Mouse (Mus musculus): ENCODE results near the gene Cluh. TPM values are rescaled to one million over a fixed set of nuclear protein-coding genes. Genes with fewer than 3 reads are reported as not detected.

The Cluh gene
- polyA plus RNA-seq, 1 experiment from 2014 or later = 6.3 TPM

DNA sequence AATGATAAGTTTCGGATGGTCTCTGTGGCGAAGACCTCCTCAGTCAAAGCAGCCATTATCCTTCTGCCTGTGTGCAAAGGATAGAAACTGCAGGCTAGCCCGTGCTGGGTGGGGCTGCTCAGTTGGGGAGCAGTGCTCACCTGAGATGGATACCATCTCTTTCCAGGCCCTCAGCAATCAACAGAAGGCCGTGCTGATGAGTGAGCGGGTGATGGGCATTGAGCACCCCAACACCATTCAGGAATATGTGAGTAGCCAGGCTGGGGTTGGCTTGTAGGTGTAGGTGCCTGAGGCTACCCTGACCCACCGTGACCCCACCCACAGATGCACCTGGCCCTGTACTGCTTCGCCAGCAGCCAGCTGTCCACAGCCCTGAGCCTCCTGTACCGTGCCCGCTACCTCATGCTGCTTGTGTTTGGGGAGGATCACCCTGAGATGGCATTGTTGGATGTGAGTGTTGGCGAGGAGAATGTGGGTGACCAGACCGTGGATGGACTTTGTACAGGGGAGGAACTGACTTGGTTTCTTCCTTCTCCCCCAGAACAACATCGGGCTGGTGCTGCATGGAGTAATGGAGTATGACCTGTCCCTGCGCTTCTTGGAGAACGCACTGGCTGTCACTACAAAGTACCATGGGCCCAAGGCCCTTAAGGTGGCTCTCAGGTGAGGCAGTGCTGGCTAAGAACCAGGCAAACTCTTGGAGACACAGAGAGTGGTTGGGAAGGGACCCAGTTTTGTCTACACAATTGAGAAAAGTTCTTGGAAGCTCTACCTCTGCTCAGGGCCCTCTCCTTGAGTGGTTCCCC is 17.7 kb downstream of the Cluh start:
- Histone ChIP-seq H3K9ac (ENCODE audit: low read length) (no peak overlapping the region), H3K36me3 (ENCODE audit: control insufficient read depth, insufficient read depth, low read length) (peaks cover 72% of the 10 kb centered on the region), H3K27ac (ENCODE audit: low read depth, low read length) (no peak overlapping the region), H3K9me3 (replicated peaks; ENCODE audit: control insufficient read depth, low read length) (no peaks in the 10 kb centered on the region), H3K4me2 (ENCODE audit: low read length) (no peak overlapping the region), H3K4me3 (ENCODE audit: low read depth, low read length) (no peak overlapping the region), H3K4me1 (ENCODE audit: control insufficient read depth, insufficient read depth, low read length) (no peaks in the 10 kb centered on the region), H3K27me3 (replicated peaks; ENCODE audit: control insufficient read depth, insufficient read depth, low read length) (no peaks in the 10 kb centered on the region)
- 96% methylated on average over 14 of the region's 14 CpGs for WGBS
- ATAC-seq (no peak), DNase-seq (ENCODE audit: low spot score) (no peak)

DNA sequence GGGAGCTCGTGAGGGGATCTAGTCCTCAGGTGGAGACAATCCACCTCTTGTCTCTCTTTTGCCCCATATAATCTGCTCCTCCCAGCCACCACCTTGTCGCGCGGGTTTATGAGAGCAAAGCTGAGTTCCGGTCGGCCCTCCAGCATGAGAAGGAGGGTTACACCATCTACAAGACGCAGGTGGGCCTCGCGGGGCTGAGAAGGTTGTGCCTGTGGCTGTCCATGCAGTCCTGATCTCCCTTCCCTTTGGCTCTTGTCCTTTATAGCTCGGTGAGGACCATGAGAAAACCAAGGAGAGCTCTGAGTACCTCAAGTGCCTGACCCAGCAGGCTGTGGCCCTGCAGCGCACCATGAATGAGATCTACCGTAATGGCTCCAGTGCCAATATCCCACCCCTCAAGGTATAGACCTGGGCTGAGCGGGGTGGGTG is 18.3 kb downstream of the Cluh start:
- H3K36me3 ChIP-seq (ENCODE audit: control insufficient read depth, insufficient read depth, low read length) = peaks cover 66% of the 10 kb centered on the region

DNA sequence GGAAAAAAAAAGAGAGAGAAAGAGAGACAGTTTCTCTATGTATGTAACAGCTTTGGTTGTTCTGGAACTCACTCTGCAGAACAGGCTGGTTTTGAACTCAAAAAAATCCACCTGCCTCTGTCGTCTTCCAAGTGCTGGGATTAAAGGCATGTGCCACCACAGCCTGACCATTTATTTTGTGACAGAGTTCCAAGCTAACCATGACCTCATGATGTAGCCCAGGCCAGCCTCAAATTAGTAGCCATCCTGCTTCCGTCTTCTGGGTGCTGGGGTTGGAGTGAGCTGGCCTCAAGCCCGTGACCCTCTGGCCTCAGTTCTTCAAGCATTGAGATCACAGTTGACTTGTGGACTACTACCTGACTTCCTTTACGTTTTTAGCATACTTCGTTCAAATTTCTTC is 19.2 kb downstream of the Cluh start:
- no peak for DNase-seq (ENCODE audit: low spot score)
- Histone ChIP-seq H3K4me3 (ENCODE audit: low read depth, low read length) (no peak overlapping the region), H3K4me2 (ENCODE audit: low read length) (no peak overlapping the region), H3K9ac (ENCODE audit: low read length) (no peak overlapping the region), H3K36me3 (ENCODE audit: control insufficient read depth, insufficient read depth, low read length) (peaks cover 63% of the 10 kb centered on the region), H3K27me3 (replicated peaks; ENCODE audit: control insufficient read depth, insufficient read depth, low read length) (no peaks in the 10 kb centered on the region), H3K27ac (ENCODE audit: low read depth, low read length) (no peak overlapping the region), H3K4me1 (ENCODE audit: control insufficient read depth, insufficient read depth, low read length) (no peaks in the 10 kb centered on the region), H3K9me3 (replicated peaks; ENCODE audit: control insufficient read depth, low read length) (no peaks in the 10 kb centered on the region)
- ATAC-seq = no peak
- WGBS = 89% methylated on average over 5 of the region's 5 CpGs

More for the DNA sequence above, 18.3 kb downstream of the Cluh start:
- H3K27me3 ChIP-seq (replicated peaks; ENCODE audit: control insufficient read depth, insufficient read depth, low read length) = no peaks in the 10 kb centered on the region
- no peak overlapping the region for H3K27ac ChIP-seq (ENCODE audit: low read depth, low read length)
- WGBS = 96% methylated on average over 13 of the region's 13 CpGs
- no peaks in the 10 kb centered on the region for H3K9me3 ChIP-seq (replicated peaks; ENCODE audit: control insufficient read depth, low read length)
- H3K4me2 ChIP-seq (ENCODE audit: low read length) = no peak overlapping the region
- H3K4me3 ChIP-seq (ENCODE audit: low read depth, low read length) = no peak overlapping the region
- ATAC-seq = no peak
- no peak overlapping the region for H3K9ac ChIP-seq (ENCODE audit: low read length)
- H3K4me1 ChIP-seq (ENCODE audit: control insufficient read depth, insufficient read depth, low read length) = no peaks in the 10 kb centered on the region
- no peak for DNase-seq (ENCODE audit: low spot score)

DNA sequence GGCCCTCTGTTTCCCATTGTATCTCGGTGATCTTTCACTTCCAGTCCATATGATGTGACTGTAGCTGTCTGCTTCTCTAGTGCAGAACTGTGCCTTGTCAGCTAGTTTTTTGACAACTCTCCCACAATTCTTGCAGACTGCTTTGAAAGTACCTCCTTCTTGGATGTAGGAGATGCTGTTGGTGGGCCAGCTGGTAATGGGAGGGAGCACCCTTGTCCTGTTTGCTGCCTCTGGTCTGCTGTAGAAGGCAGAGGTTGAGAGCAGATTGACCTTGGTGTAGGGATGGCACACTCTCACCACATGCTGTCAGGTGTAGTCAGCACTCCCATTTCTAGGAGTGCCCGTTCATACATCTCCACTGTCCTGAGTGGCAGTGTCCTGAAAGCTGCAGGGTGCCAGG is 19.7 kb downstream of the Cluh start:
- ATAC-seq (no peak), DNase-seq (ENCODE audit: low spot score) (no peak)
- no peak overlapping the region for H3K27ac ChIP-seq (ENCODE audit: low read depth, low read length)
- no peaks in the 10 kb centered on the region for H3K4me1 ChIP-seq (ENCODE audit: control insufficient read depth, insufficient read depth, low read length)
- no peaks in the 10 kb centered on the region for H3K9me3 ChIP-seq (replicated peaks; ENCODE audit: control insufficient read depth, low read length)
- no peak overlapping the region for H3K4me2 ChIP-seq (ENCODE audit: low read length)
- no peaks in the 10 kb centered on the region for H3K27me3 ChIP-seq (replicated peaks; ENCODE audit: control insufficient read depth, insufficient read depth, low read length)
- no peak overlapping the region for H3K9ac ChIP-seq (ENCODE audit: low read length)
- 84% methylated on average over 2 of the region's 2 CpGs for WGBS
- H3K36me3 ChIP-seq (ENCODE audit: control insufficient read depth, insufficient read depth, low read length) = peaks cover 61% of the 10 kb centered on the region
- H3K4me3 ChIP-seq (ENCODE audit: low read depth, low read length) = no peak overlapping the region

DNA sequence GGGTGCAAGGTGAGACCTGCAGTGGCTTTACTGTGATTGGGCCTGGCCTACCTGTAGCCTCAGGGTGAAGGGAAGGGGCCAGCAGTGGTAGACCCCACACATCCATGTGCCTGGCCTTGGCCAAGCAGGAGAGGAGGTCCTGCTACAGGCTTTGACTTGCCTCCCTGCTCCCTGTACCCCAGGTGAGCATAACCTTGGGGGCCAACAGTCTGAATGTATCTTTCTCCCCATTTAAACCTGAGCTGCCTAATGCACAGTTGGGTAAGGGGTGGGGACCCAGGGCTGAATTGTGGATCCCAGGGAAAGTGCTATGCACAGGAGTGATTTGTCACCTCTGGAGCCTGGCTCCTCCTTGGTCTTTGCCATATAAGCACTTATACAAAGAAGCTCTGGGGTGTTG is 20.9 kb downstream of the Cluh start:
- Histone ChIP-seq H3K4me2 (ENCODE audit: low read length) (no peak overlapping the region), H3K9ac (ENCODE audit: low read length) (no peak overlapping the region), H3K36me3 (ENCODE audit: control insufficient read depth, insufficient read depth, low read length) (peaks cover 56% of the 10 kb centered on the region), H3K4me3 (ENCODE audit: low read depth, low read length) (no peak overlapping the region), H3K4me1 (ENCODE audit: control insufficient read depth, insufficient read depth, low read length) (no peaks in the 10 kb centered on the region), H3K27me3 (replicated peaks; ENCODE audit: control insufficient read depth, insufficient read depth, low read length) (no peaks in the 10 kb centered on the region), H3K27ac (ENCODE audit: low read depth, low read length) (no peak overlapping the region), H3K9me3 (replicated peaks; ENCODE audit: control insufficient read depth, low read length) (no peaks in the 10 kb centered on the region)
- DNase-seq (ENCODE audit: low spot score) (no peak), ATAC-seq (no peak)

DNA sequence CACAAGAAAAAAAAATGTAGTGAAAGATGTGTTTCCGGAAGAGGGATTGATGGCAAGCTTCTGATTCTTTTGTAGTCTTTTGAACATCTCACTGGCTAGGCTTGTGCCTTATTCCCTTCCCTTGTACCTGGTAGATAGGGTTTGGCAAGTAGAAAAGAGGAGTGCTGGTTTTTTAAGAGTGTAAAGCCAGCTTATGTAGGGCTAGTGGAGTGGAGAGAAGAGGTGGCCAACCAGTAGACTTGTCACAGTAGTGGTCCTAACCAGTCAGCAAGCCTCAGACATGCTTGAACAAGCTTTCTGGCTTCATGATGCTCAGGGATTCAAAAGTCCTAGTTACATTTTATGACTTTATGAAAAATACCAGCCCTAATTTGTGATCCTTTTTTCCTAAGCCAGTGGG is 21.7 kb downstream of the Cluh start:
- Histone ChIP-seq H3K4me1 (ENCODE audit: control insufficient read depth, insufficient read depth, low read length) (no peaks in the 10 kb centered on the region), H3K9ac (ENCODE audit: low read length) (no peak overlapping the region), H3K4me3 (ENCODE audit: low read depth, low read length) (no peak overlapping the region), H3K36me3 (ENCODE audit: control insufficient read depth, insufficient read depth, low read length) (peaks cover 49% of the 10 kb centered on the region), H3K4me2 (ENCODE audit: low read length) (no peak overlapping the region), H3K9me3 (replicated peaks; ENCODE audit: control insufficient read depth, low read length) (no peaks in the 10 kb centered on the region), H3K27me3 (replicated peaks; ENCODE audit: control insufficient read depth, insufficient read depth, low read length) (no peaks in the 10 kb centered on the region), H3K27ac (ENCODE audit: low read depth, low read length) (no peak overlapping the region)
- 96% methylated on average over 1 of the region's 1 CpGs for WGBS
- no peak for ATAC-seq
- DNase-seq (ENCODE audit: low spot score) = no peak

DNA sequence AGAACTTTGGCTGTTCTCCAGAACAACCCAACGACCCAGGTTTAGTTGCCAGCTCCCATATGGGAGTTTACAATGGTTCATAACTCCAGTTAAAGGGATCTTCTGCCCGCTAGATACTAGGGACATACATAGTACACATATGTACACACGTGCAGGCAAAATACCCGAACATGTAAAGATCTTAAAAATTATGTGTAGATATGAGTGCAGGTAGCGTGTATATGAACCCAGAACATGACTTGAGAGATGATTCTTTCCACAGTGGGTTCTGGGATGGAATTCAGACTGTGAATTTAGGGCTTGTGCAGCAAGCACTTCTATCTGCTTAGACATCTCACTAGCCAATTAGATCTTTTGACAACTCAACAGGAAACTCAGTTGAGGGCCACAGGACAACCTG is 22.5 kb downstream of the Cluh start:
- H3K9me3 ChIP-seq (replicated peaks; ENCODE audit: control insufficient read depth, low read length) = no peaks in the 10 kb centered on the region
- no peaks in the 10 kb centered on the region for H3K4me1 ChIP-seq (ENCODE audit: control insufficient read depth, insufficient read depth, low read length)
- H3K4me3 ChIP-seq (ENCODE audit: low read depth, low read length) = no peak overlapping the region
- H3K36me3 ChIP-seq (ENCODE audit: control insufficient read depth, insufficient read depth, low read length) = peaks cover 47% of the 10 kb centered on the region
- H3K9ac ChIP-seq (ENCODE audit: low read length) = no peak overlapping the region
- H3K27me3 ChIP-seq (replicated peaks; ENCODE audit: control insufficient read depth, insufficient read depth, low read length) = no peaks in the 10 kb centered on the region
- no peak overlapping the region for H3K27ac ChIP-seq (ENCODE audit: low read depth, low read length)
- no peak overlapping the region for H3K4me2 ChIP-seq (ENCODE audit: low read length)
- no peak for ATAC-seq
- WGBS = 91% methylated on average over 5 of the region's 5 CpGs
- no peak for DNase-seq (ENCODE audit: low spot score)

DNA sequence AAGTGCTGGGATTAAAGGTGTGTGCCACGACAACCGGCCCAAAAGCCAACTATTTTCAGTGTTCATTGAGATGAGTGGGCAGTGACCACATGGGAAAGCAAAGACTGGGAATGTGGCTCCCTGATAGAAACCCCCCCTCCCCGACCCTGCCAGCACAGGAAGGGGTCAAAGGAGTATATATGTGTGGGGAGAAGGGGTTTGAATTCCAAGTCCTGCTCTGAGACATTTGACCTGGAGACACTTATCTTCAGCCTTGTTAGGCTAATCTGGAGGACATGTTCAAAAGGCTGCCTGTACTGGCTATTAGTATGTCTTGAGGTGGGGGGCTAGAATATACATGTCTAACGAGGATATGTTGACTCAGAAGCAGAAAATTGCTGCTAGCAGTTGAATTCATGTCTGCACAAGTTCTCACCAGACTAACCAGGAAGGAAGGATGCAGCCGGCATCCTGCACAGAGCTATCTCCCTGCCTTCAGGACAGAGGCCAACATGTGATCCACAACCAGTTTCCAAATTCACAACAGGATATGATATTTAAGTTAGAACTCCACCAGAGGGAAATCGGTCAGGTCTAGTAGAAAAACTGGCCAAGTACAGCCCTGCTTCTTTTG is 23.7 kb downstream of the Cluh start:
- WGBS = 85% methylated on average over 6 of the region's 6 CpGs
- H3K27ac ChIP-seq (ENCODE audit: low read depth, low read length) = no peak overlapping the region
- H3K9ac ChIP-seq (ENCODE audit: low read length) = no peak overlapping the region
- no peaks in the 10 kb centered on the region for H3K9me3 ChIP-seq (replicated peaks; ENCODE audit: control insufficient read depth, low read length)
- no peak overlapping the region for H3K4me2 ChIP-seq (ENCODE audit: low read length)
- no peak overlapping the region for H3K4me3 ChIP-seq (ENCODE audit: low read depth, low read length)
- no peaks in the 10 kb centered on the region for H3K4me1 ChIP-seq (ENCODE audit: control insufficient read depth, insufficient read depth, low read length)
- no peaks in the 10 kb centered on the region for H3K27me3 ChIP-seq (replicated peaks; ENCODE audit: control insufficient read depth, insufficient read depth, low read length)
- ATAC-seq (no peak), DNase-seq (ENCODE audit: low spot score) (no peak)
- peaks cover 47% of the 10 kb centered on the region for H3K36me3 ChIP-seq (ENCODE audit: control insufficient read depth, insufficient read depth, low read length)

DNA sequence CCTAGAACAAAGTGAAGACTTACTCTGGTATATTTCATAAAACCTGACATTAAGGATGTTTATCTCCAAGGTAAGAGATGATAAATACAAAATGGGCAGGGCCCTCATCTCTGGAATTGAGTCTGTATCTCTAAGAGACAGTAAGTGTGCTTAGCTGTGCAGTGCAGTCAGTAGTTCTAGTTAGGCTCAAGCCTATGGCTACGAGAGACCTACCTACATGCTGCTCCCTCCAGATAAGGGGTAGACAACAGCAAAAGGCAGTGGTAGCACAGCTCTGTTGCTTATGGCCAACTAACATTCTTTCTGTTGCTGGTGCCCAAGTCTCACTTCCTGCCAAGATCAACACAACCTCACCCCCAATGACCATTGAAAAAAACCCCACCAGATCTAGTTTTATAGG is 24.3 kb downstream of the Cluh start:
- Histone ChIP-seq H3K4me2 (ENCODE audit: low read length) (no peak overlapping the region), H3K27ac (ENCODE audit: low read depth, low read length) (no peak overlapping the region), H3K9me3 (replicated peaks; ENCODE audit: control insufficient read depth, low read length) (no peaks in the 10 kb centered on the region), H3K4me3 (ENCODE audit: low read depth, low read length) (no peak overlapping the region), H3K9ac (ENCODE audit: low read length) (no peak overlapping the region), H3K4me1 (ENCODE audit: control insufficient read depth, insufficient read depth, low read length) (no peaks in the 10 kb centered on the region), H3K36me3 (ENCODE audit: control insufficient read depth, insufficient read depth, low read length) (peaks cover 50% of the 10 kb centered on the region), H3K27me3 (replicated peaks; ENCODE audit: control insufficient read depth, insufficient read depth, low read length) (no peaks in the 10 kb centered on the region)
- 88% methylated on average over 1 of the region's 1 CpGs for WGBS
- no peak for ATAC-seq
- DNase-seq (ENCODE audit: low spot score) = no peak
